Mouse (Mus musculus) bone marrow, adult 2 months (tissue): ENCODE data around the gene Slc25a43.

ENCODE experiments used
- CTCF ChIP-seq: fragments of 200-500 bp; IDR thresholded peaks from 2 replicates; pipeline ENCODE4 v1.5.1; 2011; ENCODE audit warnings: low read length, control low read depth; ENCODE audit not compliant: control insufficient read depth, insufficient read depth
- POLR2A ChIP-seq: fragments of 200-500 bp; IDR thresholded peaks from 2 replicates; pipeline ENCODE4 v1.6.1; 2011; ENCODE audit warnings: low read depth, mild to moderate bottlenecking, control low read depth, low read length, borderline replicate concordance; ENCODE audit not compliant: control insufficient read depth

GRCm38 (mm10) chrX:36750591-36750990 lies 7.1 kb downstream of the Slc25a43 start:
- TF ChIP-seq CTCF (no peak), POLR2A (no peak)
